Comparison of ENCODE assay signal across 9 mouse cellular contexts in genomic region chr2:38710304-38711241, GRCm38 (mm10). TPM values are rescaled to one million over a fixed set of nuclear protein-coding genes. Genes with fewer than 3 reads are reported as not detected.
DNase-seq lines count a peak whose midpoint lies in the region; ATAC-seq and TF ChIP-seq lines count a peak whose summit lies in the region.
"Had no signal": no experiment of that assay in that cellular context is flagged by ENCODE, and none has a peak within 500 bp of the region (broad histone marks: within the 10 kb centered on the region; RNA-seq: fewer than 3 reads in every experiment).

No protein-coding gene starts in this region.

- 1% methylated on average over 75 of the region's 75 CpGs for WGBS in forebrain, embryonic 15.5 days
- 3% methylated on average over 75 of the region's 75 CpGs for WGBS in kidney, adult 2 months
- under 1% methylated on average over 75 of the region's 75 CpGs for WGBS in midbrain, embryonic 10.5 days

- H3K4me2 ChIP-seq in forebrain, embryonic 15.5 days (replicated peaks) = peak overlapping the region; percentile 36

- no peak for ATAC-seq in forebrain, embryonic 15.5 days (replicated peaks)

- H3K36me3 ChIP-seq in forebrain, embryonic 15.5 days = no peaks in the 10 kb centered on the region
- H3K36me3 ChIP-seq in kidney, adult 2 months (ENCODE audit: control insufficient read depth, insufficient read depth, low read length) = no peaks in the 10 kb centered on the region
- H3K36me3 ChIP-seq in midbrain, embryonic 10.5 days = no peaks in the 10 kb centered on the region

- H3K27me3 ChIP-seq in forebrain, embryonic 15.5 days = peaks cover 76% of the 10 kb centered on the region
- peaks cover 11% of the 10 kb centered on the region for H3K27me3 ChIP-seq in kidney, adult 2 months (replicated peaks; ENCODE audit: control insufficient read depth, insufficient read depth, low read length)
- peaks cover 98% of the 10 kb centered on the region for H3K27me3 ChIP-seq in midbrain, embryonic 10.5 days (ENCODE audit: low read depth, poor library complexity, severe bottlenecking)

- H3K4me1 ChIP-seq in forebrain, embryonic 15.5 days = peaks cover 21% of the 10 kb centered on the region
- 0 out of 2 replicates have a peak, but pooled peaks cover 3% of the 10 kb centered on the region for H3K4me1 ChIP-seq in kidney, adult 2 months (ENCODE audit: control insufficient read depth, insufficient read depth, low read length)
- H3K4me1 ChIP-seq in midbrain, embryonic 10.5 days = peaks cover 49% of the 10 kb centered on the region

- 0 out of 2 replicates have a peak overlapping the region, but pooled peaks have one; percentile 21 for H3K9ac ChIP-seq in forebrain, embryonic 15.5 days (replicated peaks)

- no peak for TF ChIP-seq POLR2A in kidney, adult 2 months (IDR thresholded peaks at IDR 0.05; ENCODE audit: low read depth, low read length)

- no peaks in the 10 kb centered on the region for H3K9me3 ChIP-seq in forebrain, embryonic 15.5 days
- H3K9me3 ChIP-seq in midbrain, embryonic 10.5 days (replicated peaks) = no peaks in the 10 kb centered on the region

- no peak overlapping the region for H3K27ac ChIP-seq in forebrain, embryonic 15.5 days (replicated peaks)
- H3K27ac ChIP-seq in kidney, adult 2 months (ENCODE audit: insufficient read depth, low read depth, low read length) = no peak overlapping the region
- H3K27ac ChIP-seq in midbrain, embryonic 10.5 days (replicated peaks) = peak overlapping the region; percentile 33; the same call in 1 of the 2 replicates
- H3K27ac ChIP-seq: macrophage had no signal

- no peak for TF ChIP-seq CTCF in kidney, adult 2 months (conservative IDR thresholded peaks at IDR 0.05; ENCODE audit: insufficient read depth, insufficient read length, low read depth, low read length)

- peak overlapping the region; percentile 26 for H3K4me3 ChIP-seq in forebrain, embryonic 15.5 days
- peak overlapping the region; percentile 25; the same call in 1 of the 2 replicates for H3K4me3 ChIP-seq in kidney, adult 2 months (ENCODE audit: insufficient read depth, low read depth, low read length)
- peak overlapping the region; percentile 46 for H3K4me3 ChIP-seq in midbrain, embryonic 10.5 days

- DNase-seq in cerebellum, adult 8-10 months = peak; percentile 25
- DNase-seq in cerebellum, adult 11-12 months = no peak
- DNase-seq in ES-CJ7 (ENCODE audit: low read depth, low spot score) = peak; percentile 42
- DNase-seq in kidney, adult 2 months = peak; percentile 47
- DNase-seq in midbrain, embryonic 10.5 days (ENCODE audit: low spot score) = peak; percentile 74
- DNase-seq in ovary, postnatal 14 days (ENCODE audit: low spot score) = no peak
- DNase-seq in layer of hippocampus, adult 9-10 months (ENCODE audit: low spot score) = no peak

RNA-seq across cellular contexts. Expression of gene Nr5a1, which starts 3.8 kb away (rescaled TPM):
- polyA plus RNA-seq in forebrain, embryonic 15.5 days (2015; fragmentation: Nextera tagmentation; extraction: Ambion mirVana) = 0.32 and 2.3 TPM in 2 replicates
- polyA plus RNA-seq in kidney, adult 2 months (2012; rRNA removed) = 0.03 and 1.6 TPM in 2 replicates
- 0.07 and 0.12 TPM in 2 replicates for polyA plus RNA-seq in midbrain, embryonic 10.5 days (2016; fragmentation: Nextera tagmentation; extraction: Ambion mirVana)
- polyA plus RNA-seq: macrophage had no signal

Comparison
In these comparisons a context has a peak if more than half of its experiments do, and no peak if none do; other contexts are left out.
1. DNase-seq: peak in cerebellum, adult 8-10 months (single experiment), ES-CJ7 (single experiment), kidney, adult 2 months (single experiment) and midbrain, embryonic 10.5 days (single experiment); none in cerebellum, adult 11-12 months (single experiment), ovary, postnatal 14 days (single experiment) and layer of hippocampus, adult 9-10 months (single experiment).
2. Peak in every context shown above with its lines, with median percentiles within 50 percentile points of each other: H3K4me3 ChIP-seq.